Mouse (Mus musculus) heart, embryonic 14.5 days (tissue): Measurements from ENCODE around the gene Trp73. TPM values are rescaled to one million over a fixed set of nuclear protein-coding genes. Genes with fewer than 3 reads are reported as not detected.

Experiments
- ATAC-seq: fragments of 200-750 bp; cut with Nextera tagmentation; 2 replicates; pipeline ENCODE4 v1.8.0; 2017; ENCODE audit warnings: low read depth, moderate TSS enrichment; ENCODE audit not compliant: insufficient number of reproducible peaks, insufficient read depth, low FRiP score
- H3K27ac ChIP-seq, 2 experiments: fragments of 200-500 bp in 1 of 2; fragments of 300-500 bp in 1 of 2; sonication (generic) in 1 of 2; replicated peaks in 1 of 2; 2 replicates each; pipeline ENCODE4 v1.5.1; 2012 to 2014; ENCODE audit warnings: low read depth in 2 of 2, low read length in 2 of 2, control low read depth in 1 of 2, mild to moderate bottlenecking in 1 of 2, mixed read lengths in 1 of 2; ENCODE audit not compliant: control insufficient read depth in 1 of 2, insufficient read depth in 1 of 2
- H3K27me3 ChIP-seq: fragments of 300-500 bp; sonication (generic); 2 replicates; pipeline ENCODE4 v1.6.1; 2014; ENCODE audit warnings: mild to moderate bottlenecking, low read length, control low read depth; ENCODE audit not compliant: control insufficient read depth, insufficient read depth
- H3K36me3 ChIP-seq: fragments of 300-500 bp; sonication (generic); 2 replicates; pipeline ENCODE4 v1.6.1; 2014; ENCODE audit warnings: mild to moderate bottlenecking, control low read depth, low read length, mixed read lengths; ENCODE audit not compliant: control insufficient read depth, insufficient read depth
- H3K4me1 ChIP-seq, 2 experiments: fragments of 200-500 bp in 1 of 2; fragments of 300-500 bp in 1 of 2; sonication (generic) in 1 of 2; 2 replicates each; pipeline ENCODE4 v1.6.1; 2012 to 2014; ENCODE audit warnings: low read length in 2 of 2, control low read depth in 1 of 2, mixed read lengths in 1 of 2; ENCODE audit not compliant: control insufficient read depth in 2 of 2, insufficient read depth in 2 of 2
- H3K4me2 ChIP-seq: fragments of 300-500 bp; sonication (generic); 2 replicates; pipeline ENCODE4 v1.6.1; 2014; ENCODE audit warnings: mild to moderate bottlenecking, low read length
- H3K4me3 ChIP-seq, 2 experiments: fragments of 200-500 bp in 1 of 2; fragments of 300-500 bp in 1 of 2; sonication (generic) in 1 of 2; 2 replicates each; pipeline ENCODE4 v1.5.1; 2012 to 2014; ENCODE audit warnings: low read length in 2 of 2, mild to moderate bottlenecking in 2 of 2, control low read depth in 1 of 2, low read depth in 1 of 2, moderate library complexity in 1 of 2; ENCODE audit not compliant: control insufficient read depth in 1 of 2, insufficient read depth in 1 of 2
- H3K9ac ChIP-seq: fragments of 300-500 bp; sonication (generic); 2 replicates; pipeline ENCODE4 v1.6.1; 2014; ENCODE audit warnings: mild to moderate bottlenecking, low read length
- H3K9me3 ChIP-seq: fragments of 300-500 bp; sonication (generic); 2 replicates; pipeline ENCODE4 v1.6.1; 2016; ENCODE audit warnings: low read length, control low read depth; ENCODE audit not compliant: control insufficient read depth
- WGBS: fragments of 180-500 bp; shearing (Covaris S2); extraction: QIAGEN DNeasy Blood & Tissue Kit; methylation state at CpG from one replicate; pipeline ENCODE4 v1.1.7; 2014; 5-methylcytosine and 5-hydroxymethylcytosine counted together
- polyA plus RNA-seq: library from polyadenylated mRNA; unstranded; fragments of >200 nt; fragmentation: Nextera tagmentation; extraction: Ambion mirVana; gene quantifications from 2 replicates; pipeline ENCODE4 v1.2.1, GENCODE M21; 2014

The Trp73 gene
- polyA plus RNA-seq, 1 experiment from 2014 or later = 0.08 TPM

DNA sequence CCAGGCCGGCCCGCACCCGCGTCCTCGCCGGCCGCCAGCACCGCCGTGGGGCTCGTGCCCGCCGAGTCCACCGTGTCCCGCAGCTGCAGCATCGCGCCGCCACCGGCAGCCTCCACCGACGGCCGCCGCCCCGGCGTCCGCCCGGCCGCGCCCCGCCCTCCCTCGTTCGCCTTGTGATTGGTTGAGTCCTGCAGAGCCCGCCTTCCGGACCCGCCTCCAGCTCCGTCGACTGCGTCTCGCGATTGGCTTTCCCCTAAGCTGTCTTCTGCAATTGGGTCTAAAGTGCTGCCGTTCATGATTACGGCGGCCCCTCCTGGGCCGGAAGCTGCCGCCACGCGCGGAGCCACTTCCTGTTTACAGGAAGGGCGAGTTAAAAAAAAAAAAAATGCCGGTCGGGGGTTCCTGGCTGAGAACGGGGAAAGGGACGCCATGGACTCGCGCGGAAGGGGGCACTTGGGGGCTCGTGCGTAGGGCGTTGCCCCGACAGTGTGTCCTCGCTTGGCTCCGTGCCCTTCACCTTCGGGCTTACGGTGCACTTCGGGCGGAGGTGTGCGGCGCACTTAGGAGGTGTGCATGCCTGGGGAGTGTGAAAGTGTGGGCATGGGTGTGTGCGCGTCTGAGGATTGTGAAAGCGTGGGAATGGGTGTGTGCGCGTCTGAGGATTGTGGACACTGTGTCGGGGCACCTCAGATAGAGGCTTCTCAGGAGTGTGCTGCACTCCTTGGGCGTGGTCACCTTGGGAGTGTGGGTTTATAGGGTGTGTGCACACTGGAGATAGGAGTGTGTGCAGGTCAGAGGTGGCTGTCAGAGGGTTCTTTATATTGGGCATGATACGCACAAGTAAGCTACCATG lies 20.8 kb upstream of the Trp73 start, which contains the start of gene Tprgl:
Gene Tprgl (minus strand): TSS at position 129 of the 853 bp plus-strand sequence.
- H3K36me3 ChIP-seq = peaks cover 33% of the 10 kb centered on the region
- under 1% methylated on average over 75 of the region's 75 CpGs for WGBS
- no peaks in the 10 kb centered on the region for H3K27me3 ChIP-seq
- H3K9ac ChIP-seq = peak within 1 kb of the TSS; percentile 86
- ATAC-seq = peak; percentile 94
- peak within 1 kb of the TSS; percentile 70 to 74 for H3K27ac ChIP-seq
- H3K4me1 ChIP-seq = peaks cover 3 to 15% of the 10 kb centered on the region in 2 experiments; a peak in 3 of 4 replicates
- no peaks in the 10 kb centered on the region for H3K9me3 ChIP-seq
- peak within 1 kb of the TSS; percentile 86 to 97 for H3K4me3 ChIP-seq
- peak within 1 kb of the TSS; percentile 82 for H3K4me2 ChIP-seq

DNA sequence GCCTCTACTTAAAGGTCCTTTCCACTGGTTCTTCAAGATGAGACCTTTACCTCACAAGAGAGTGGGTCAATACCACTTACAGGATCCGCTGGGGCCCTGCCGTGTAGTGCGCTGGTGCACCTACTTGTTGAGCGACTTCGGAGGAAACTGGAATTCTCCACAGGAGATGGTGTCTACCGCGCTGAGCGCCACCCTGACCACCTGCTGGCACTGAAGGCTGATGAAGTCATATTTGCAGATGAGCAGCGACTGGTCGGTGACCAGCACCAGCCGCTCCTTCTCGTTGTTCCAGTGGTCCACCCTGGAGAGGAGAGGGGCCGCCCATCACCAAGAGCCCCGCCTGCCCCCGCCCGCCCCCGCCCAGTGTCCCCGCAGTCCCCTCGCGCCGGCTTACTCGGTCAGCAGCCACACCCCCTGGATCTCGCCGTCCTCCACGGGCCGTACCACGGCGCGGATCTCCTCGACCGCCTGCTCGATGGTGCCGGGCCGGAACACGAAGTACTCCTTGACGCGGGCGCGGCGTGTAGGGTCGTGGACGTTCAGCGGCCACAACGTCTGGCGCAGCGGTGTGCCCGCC lies 20.0 kb upstream of the Trp73 start:
- peak overlapping the region; percentile 59 to 86 for H3K4me3 ChIP-seq
- H3K4me2 ChIP-seq = peak overlapping the region; percentile 82
- no peaks in the 10 kb centered on the region for H3K9me3 ChIP-seq
- peak; percentile 36 for ATAC-seq
- H3K27ac ChIP-seq = peak overlapping the region; percentile 4 to 74; a peak in 2 of 4 replicates
- no peaks in the 10 kb centered on the region for H3K27me3 ChIP-seq
- peak overlapping the region; percentile 86 for H3K9ac ChIP-seq
- H3K4me1 ChIP-seq = peaks cover 3 to 15% of the 10 kb centered on the region in 2 experiments; a peak in 3 of 4 replicates
- H3K36me3 ChIP-seq = peaks cover 39% of the 10 kb centered on the region
- 2% methylated on average over 47 of the region's 47 CpGs for WGBS

DNA sequence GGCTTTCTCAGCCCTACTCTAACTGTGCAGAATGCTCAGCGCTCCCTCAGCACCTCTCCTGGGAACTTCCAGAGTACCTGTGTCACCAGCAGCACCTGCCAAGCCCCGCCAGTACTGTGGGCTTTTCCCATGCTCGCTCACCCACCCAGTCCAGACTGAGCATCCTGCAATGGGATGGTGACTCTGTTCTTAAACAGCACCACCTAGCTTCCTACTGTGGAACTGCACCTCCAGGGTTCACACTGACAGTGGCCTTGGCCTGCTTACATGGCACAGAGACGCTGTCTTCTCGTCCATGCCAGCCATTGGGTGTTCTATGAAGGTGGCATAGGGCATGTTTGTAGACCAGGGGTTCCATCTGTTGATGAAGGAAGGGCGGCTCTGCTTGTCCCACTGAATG lies 19.0 kb upstream of the Trp73 start:
- Histone ChIP-seq H3K27me3 (no peaks in the 10 kb centered on the region), H3K36me3 (peaks cover 50% of the 10 kb centered on the region), H3K4me2 (peak overlapping the region; percentile 82; the same call in 1 of the 2 replicates), H3K9me3 (no peaks in the 10 kb centered on the region), H3K4me3 (peak overlapping the region in 1 of 2 experiments; percentile 86; a peak in 1 of 4 replicates), H3K9ac (peak overlapping the region; percentile 86; the same call in 1 of the 2 replicates), H3K4me1 (peaks cover 3 to 15% of the 10 kb centered on the region in 2 experiments; a peak in 3 of 4 replicates), H3K27ac (no peak overlapping the region)
- ATAC-seq = no peak
- 20% methylated on average over 6 of the region's 6 CpGs for WGBS

DNA sequence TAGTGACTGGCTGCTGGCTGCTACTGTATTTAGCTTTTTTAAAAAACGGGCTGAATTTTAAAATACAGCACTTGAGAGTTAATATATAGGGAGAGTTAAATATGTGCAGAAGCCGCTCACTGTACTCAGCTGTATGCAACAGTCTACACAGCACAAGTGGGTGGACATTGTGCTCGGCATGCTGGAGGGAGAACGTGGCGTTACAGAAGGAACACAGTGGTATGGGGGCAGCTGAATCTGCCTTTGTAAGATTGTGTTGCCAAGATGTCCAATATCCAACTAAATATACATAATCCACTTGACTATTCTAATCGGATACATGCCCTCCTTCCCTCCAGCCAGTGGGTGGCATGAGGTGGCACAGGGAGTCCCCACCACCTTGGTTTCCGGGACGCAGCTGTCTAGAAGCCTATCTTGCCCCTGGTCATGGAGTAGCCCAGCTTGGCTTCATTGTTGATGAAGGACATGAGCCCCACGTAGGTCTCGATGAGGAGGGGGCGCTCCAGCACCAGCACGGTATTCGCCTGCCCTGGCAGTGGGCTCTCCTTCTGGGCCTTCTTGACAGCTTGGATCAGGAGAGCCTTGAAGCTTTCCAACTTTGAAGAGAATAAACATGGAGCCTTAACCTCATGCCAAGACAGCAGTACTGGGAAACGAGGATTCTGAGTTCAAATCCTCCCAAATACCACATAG lies 18.1 kb upstream of the Trp73 start:
- H3K4me1 ChIP-seq = peaks cover 3 to 15% of the 10 kb centered on the region in 2 experiments; a peak in 3 of 4 replicates
- no peak overlapping the region for H3K27ac ChIP-seq
- no peaks in the 10 kb centered on the region for H3K27me3 ChIP-seq
- no peaks in the 10 kb centered on the region for H3K9me3 ChIP-seq
- H3K4me3 ChIP-seq = no peak overlapping the region
- H3K4me2 ChIP-seq = no peak overlapping the region
- no peak overlapping the region for H3K9ac ChIP-seq
- peaks cover 55% of the 10 kb centered on the region for H3K36me3 ChIP-seq
- ATAC-seq = no peak
- WGBS = 92% methylated on average over 14 of the region's 14 CpGs

DNA sequence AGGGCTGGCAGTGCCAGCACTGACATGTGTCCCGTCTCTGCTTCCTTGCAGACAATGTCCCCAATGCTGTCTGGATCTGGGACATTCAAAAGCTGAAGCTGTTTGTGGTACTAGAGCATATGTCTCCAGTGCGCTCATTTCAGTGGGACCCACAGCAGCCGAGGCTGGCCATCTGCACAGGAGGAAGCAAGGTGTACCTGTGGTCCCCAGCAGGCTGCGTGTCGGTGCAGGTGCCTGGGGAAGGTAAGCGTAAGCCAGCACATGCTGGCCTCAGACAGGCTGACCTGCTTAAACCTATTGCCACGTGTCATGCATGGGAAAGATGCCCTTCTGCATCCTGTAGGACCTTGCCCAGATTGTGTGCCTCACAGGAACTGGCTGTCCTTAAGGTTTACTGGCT lies 16.0 kb upstream of the Trp73 start:
- no peaks in the 10 kb centered on the region for H3K27me3 ChIP-seq
- H3K27ac ChIP-seq = no peak overlapping the region
- peaks cover 76% of the 10 kb centered on the region for H3K36me3 ChIP-seq
- no peak overlapping the region for H3K4me2 ChIP-seq
- peaks cover 0 to 9% of the 10 kb centered on the region in 2 experiments; a peak in 2 of 4 replicates for H3K4me1 ChIP-seq
- ATAC-seq = no peak
- H3K9ac ChIP-seq = no peak overlapping the region
- no peak overlapping the region for H3K4me3 ChIP-seq
- 82% methylated on average over 7 of the region's 7 CpGs for WGBS
- no peaks in the 10 kb centered on the region for H3K9me3 ChIP-seq

DNA sequence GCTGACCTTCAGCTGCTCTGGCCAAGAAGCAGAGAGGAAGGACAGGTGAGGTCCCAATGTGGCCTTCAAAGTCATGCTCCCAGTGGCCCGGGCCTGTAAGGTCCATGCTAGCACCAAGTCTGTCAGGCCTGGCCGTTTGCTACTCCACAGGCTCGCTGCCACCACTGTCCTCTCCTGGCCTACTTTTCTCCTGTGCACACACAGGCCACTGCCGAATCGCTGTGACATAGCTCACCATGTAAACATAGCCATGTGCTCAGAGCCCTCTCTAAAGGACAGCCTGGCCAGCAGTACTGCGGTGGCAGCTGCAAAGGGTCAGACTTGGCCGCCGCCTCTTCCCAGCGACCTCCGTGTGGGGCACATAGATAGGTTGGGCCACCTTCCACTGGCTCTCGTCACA lies 14.1 kb upstream of the Trp73 start:
- H3K36me3 ChIP-seq = peaks cover 90% of the 10 kb centered on the region
- no peak overlapping the region for H3K4me2 ChIP-seq
- no peaks in the 10 kb centered on the region for H3K27me3 ChIP-seq
- ATAC-seq = no peak
- H3K9me3 ChIP-seq = no peaks in the 10 kb centered on the region
- no peak overlapping the region for H3K27ac ChIP-seq
- no peak overlapping the region for H3K9ac ChIP-seq
- H3K4me3 ChIP-seq = no peak overlapping the region
- 74% methylated on average over 11 of the region's 11 CpGs for WGBS
- peaks cover 0 to under 1% of the 10 kb centered on the region in 2 experiments; a peak in 1 of 4 replicates for H3K4me1 ChIP-seq

DNA sequence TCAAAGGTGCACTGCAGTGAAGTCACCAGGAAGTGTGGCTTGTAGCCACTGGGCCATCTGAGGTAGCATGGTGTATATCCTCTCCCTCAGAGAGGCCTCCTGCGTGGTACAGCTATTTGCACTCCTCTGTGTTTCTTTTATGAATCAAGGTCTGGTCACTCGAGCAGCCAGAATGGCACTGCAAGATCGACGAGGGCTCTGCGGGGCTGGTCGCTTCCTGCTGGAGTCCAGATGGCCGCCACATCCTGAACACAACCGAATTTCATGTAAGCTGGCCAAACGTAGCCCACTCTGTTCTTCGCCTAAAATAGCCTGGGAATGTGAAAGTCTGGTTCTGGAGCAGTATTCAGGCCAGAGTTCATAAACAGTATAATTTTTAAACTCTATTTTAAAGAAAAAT lies 6.3 kb upstream of the Trp73 start:
- 84% methylated on average over 10 of the region's 10 CpGs for WGBS
- H3K27me3 ChIP-seq = peaks cover 7% of the 10 kb centered on the region
- ATAC-seq = no peak
- peaks cover 7 to 13% of the 10 kb centered on the region in 2 experiments; a peak in 3 of 4 replicates for H3K4me1 ChIP-seq
- no peak overlapping the region for H3K9ac ChIP-seq
- H3K4me3 ChIP-seq = no peak overlapping the region
- no peak overlapping the region for H3K27ac ChIP-seq
- H3K4me2 ChIP-seq = no peak overlapping the region
- H3K9me3 ChIP-seq = no peaks in the 10 kb centered on the region
- H3K36me3 ChIP-seq = peaks cover 40% of the 10 kb centered on the region
